Mouse (Mus musculus): ENCODE measurements around the gene Mt1. TPM values are rescaled to one million over a fixed set of nuclear protein-coding genes. Genes with fewer than 3 reads are reported as not detected.
A peak's percentile ranks its signal among the peaks of the same experiment; 100 is the strongest.

Gene Mt1
- polyA plus RNA-seq, 1 experiment from 2014 or later: 582 TPM

DNA sequence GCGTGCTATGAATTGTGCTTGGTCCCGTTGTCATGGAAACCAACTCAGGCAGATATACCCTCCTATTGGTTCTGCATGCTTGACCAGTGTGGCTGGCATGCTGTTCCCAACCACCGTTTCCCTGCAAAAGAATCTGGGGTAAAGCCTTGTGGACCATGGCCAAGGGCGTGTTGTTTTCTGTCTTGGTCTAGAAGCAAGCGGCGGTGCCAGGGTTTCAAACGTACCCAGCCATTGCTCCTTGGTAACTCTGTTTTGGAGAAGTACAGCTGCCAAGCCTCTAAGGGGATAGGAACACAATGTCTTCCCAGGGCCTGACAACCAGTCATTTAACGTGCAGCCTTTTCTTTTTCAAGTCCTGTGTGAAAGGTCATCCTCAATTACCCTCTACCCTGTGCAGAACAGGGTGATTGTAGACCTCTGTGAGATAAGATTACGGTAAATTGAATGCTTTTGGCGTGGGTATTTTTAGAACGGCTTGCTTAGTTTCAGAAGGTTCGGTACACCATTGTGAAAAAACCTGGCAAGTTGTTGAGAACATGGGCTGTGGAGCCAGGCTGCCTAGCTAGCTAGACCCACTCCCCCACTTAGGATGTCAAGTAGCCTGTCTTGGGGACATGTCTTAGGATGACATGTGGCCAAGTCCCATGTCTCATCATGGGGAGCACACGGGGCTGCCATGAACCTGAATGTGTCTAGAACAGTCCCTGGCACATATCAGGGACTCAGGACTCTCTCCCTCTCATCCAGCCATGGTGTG, 10.6 kb downstream of the Mt1 start:
- no peak overlapping the region for H3K27ac ChIP-seq
- no peak overlapping the region for H3K9ac ChIP-seq
- H3K4me3 ChIP-seq (replicated peaks): no peak overlapping the region
- 65% methylated on average over 13 of the region's 13 CpGs for WGBS
- H3K4me2 ChIP-seq: no peak overlapping the region
- H3K9me3 ChIP-seq (replicated peaks): no peaks in the 10 kb centered on the region
- ATAC-seq (replicated peaks; ENCODE audit: low FRiP score): no peak
- H3K36me3 ChIP-seq: no peaks in the 10 kb centered on the region
- H3K27me3 ChIP-seq: peaks cover 32% of the 10 kb centered on the region
- peaks cover 38% of the 10 kb centered on the region for H3K4me1 ChIP-seq

DNA sequence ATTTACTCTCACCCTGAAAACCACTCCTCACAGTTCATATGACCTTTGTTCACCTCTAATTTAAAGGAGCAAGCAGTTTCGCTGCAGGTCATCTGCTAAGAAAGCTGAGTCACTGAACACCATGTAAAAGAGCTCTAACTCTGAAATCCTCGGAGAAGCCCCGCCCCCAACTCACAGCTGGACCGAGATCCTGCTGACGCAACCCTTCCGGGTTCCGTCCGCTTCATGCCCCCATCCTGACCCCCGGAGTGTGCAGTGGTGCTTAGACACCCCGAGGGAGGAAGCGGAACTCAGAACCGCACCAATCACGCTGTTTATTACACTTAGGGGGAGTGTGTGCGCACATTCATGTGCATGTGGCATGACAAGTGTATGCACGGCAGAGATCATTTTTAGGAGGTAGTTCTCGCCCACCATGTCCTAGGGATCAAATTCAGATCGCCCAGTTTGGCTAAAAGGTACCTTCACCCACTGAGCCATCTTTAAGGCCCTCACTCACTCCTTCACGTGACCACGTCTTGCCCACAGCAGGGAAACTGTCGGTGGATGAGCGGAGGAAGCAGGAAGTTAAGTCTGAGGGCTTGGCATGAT, 12.3 kb downstream of the Mt1 start:
- WGBS: 16% methylated on average over 21 of the region's 21 CpGs
- peaks cover 18% of the 10 kb centered on the region for H3K27me3 ChIP-seq
- peak overlapping the region; percentile 63 for H3K4me2 ChIP-seq
- no peaks in the 10 kb centered on the region for H3K36me3 ChIP-seq
- H3K9ac ChIP-seq: no peak overlapping the region
- peaks cover 30% of the 10 kb centered on the region for H3K4me1 ChIP-seq
- H3K27ac ChIP-seq: peak overlapping the region; percentile 11; the same call in 1 of the 2 replicates
- peak; percentile 53 for ATAC-seq (replicated peaks; ENCODE audit: low FRiP score)
- H3K9me3 ChIP-seq (replicated peaks): no peaks in the 10 kb centered on the region
- H3K4me3 ChIP-seq (replicated peaks): peak overlapping the region; percentile 37

DNA sequence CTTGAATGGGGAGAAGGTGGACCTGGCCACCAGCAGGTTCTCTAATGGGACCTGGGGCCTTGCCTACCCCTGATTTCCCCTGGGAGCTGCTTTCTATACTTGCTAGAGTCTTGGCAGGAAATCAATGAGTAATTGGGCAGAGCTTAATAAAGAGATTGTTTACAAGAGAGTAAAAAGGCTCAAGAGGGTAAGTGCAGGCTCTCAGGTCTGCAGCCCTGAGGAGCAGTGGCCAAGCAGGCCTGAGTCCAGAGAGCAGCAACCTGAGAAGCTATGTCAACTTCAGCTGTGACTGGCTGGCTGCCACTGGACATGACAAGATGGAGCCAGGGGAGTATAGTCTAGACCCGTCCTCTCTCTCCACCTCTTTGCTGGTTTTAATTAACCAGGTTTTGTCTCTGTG, 14.0 kb downstream of the Mt1 start:
- Histone ChIP-seq H3K9me3 (replicated peaks) (no peaks in the 10 kb centered on the region), H3K4me3 (replicated peaks) (no peak overlapping the region), H3K36me3 (no peaks in the 10 kb centered on the region), H3K9ac (no peak overlapping the region), H3K27me3 (0 out of 2 replicates have a peak, but pooled peaks cover under 1% of the 10 kb centered on the region), H3K4me1 (peaks cover 15% of the 10 kb centered on the region), H3K4me2 (no peak overlapping the region), H3K27ac (no peak overlapping the region)
- ATAC-seq (replicated peaks; ENCODE audit: low FRiP score): no peak
- WGBS: 79% methylated on average over 1 of the region's 1 CpGs

DNA sequence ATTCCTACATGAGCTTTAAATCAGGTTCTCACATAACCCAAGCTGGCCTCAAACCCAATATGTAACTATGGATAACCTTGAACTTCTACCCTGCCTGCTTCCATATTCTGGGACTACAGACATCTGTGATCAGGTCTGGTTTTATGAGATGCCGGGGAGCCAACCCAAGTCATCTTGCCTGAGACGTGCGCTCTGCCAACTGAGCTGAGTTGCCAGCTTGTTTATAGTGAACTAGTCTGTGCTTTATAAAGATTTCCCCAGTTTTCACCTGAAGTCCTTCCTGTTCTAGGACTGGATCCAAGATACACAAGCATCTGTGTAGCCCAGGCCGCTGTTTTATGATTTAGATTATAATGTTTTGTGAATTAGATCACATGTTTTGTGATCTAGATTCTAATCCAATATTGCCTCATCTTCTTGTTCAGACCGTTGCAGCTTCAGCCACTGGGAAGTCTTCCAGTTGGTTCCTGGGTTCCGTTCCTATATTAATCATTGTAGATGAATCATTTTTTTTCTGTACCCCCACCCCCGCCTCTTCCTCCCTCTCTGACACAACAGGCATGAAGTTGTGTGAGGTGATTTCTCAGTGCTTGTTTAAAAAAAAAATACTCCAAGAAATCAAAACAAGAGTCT, 15.8 kb downstream of the Mt1 start:
- Histone ChIP-seq H3K27me3 (no peaks in the 10 kb centered on the region), H3K4me2 (no peak overlapping the region), H3K4me3 (replicated peaks) (no peak overlapping the region), H3K9me3 (replicated peaks) (no peaks in the 10 kb centered on the region), H3K36me3 (no peaks in the 10 kb centered on the region), H3K27ac (no peak overlapping the region), H3K4me1 (peaks cover 10% of the 10 kb centered on the region), H3K9ac (no peak overlapping the region)
- ATAC-seq (replicated peaks; ENCODE audit: low FRiP score): no peak
- 80% methylated on average over 7 of the region's 7 CpGs for WGBS

DNA sequence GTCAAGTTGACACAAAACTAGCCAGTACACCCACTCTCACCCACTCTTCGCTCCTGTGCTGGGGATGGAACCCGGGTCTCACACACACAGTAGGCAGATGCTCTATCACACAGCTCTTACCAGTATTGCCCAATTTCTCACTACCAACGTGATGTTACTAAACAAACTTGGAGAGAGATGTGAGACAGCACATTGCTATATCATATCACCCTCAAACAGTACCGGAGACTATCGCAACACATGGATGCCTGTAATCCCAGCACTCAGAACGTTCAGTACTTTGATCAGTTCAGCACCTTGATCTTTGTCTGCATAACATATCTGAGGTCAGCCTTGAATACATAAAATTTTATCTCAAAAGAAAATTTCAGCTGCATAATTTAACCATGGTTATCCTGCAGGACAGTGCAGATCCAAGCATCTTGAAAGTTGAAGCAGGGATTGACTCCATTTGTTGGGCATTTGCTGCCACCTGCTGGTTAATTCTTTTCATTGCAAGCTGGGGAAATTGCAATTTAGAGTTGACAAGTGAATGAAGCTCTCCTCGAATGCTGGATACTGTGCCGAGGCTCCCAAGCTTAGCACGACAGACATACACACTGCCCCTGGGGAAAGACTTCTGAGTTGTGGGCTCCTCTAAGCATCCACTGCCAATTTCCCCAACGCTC, 20.5 kb downstream of the Mt1 start:
- no peaks in the 10 kb centered on the region for H3K36me3 ChIP-seq
- no peak overlapping the region for H3K9ac ChIP-seq
- H3K27ac ChIP-seq: no peak overlapping the region
- H3K4me1 ChIP-seq: no peaks in the 10 kb centered on the region
- H3K4me2 ChIP-seq: peak overlapping the region; percentile 40; the same call in 1 of the 2 replicates
- H3K9me3 ChIP-seq (replicated peaks): no peaks in the 10 kb centered on the region
- peak; percentile 33 for ATAC-seq (replicated peaks; ENCODE audit: low FRiP score)
- H3K4me3 ChIP-seq (replicated peaks): no peak overlapping the region
- no peaks in the 10 kb centered on the region for H3K27me3 ChIP-seq
- WGBS: 45% methylated on average over 10 of the region's 10 CpGs

DNA sequence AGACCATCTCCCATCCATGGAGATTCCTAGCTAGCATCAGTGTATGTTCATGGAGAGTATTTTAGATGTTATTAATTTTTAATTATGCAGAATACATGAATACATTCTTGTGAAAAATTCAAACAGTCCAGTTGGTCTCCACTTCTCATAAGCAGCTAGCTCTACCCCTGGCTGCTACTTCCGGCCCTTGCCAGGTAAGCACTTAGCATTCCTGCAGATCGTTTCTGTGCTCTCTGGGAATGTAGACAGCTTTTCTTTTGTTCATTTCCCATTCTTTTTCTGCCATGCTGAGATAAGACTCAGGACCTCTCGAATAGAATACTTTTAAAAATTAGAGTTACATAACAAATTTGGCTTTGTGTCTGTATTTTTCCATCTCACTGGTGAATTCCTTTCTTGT, 25.2 kb downstream of the Mt1 start:
- ATAC-seq (replicated peaks; ENCODE audit: low FRiP score): no peak
- Histone ChIP-seq H3K4me2 (no peak overlapping the region), H3K4me1 (no peaks in the 10 kb centered on the region), H3K9ac (no peak overlapping the region), H3K4me3 (replicated peaks) (no peak overlapping the region), H3K27ac (no peak overlapping the region), H3K27me3 (peaks cover 4% of the 10 kb centered on the region; the same call in 1 of the 2 replicates), H3K9me3 (replicated peaks) (no peaks in the 10 kb centered on the region), H3K36me3 (no peaks in the 10 kb centered on the region)
- WGBS: 72% methylated on average over 3 of the region's 3 CpGs

DNA sequence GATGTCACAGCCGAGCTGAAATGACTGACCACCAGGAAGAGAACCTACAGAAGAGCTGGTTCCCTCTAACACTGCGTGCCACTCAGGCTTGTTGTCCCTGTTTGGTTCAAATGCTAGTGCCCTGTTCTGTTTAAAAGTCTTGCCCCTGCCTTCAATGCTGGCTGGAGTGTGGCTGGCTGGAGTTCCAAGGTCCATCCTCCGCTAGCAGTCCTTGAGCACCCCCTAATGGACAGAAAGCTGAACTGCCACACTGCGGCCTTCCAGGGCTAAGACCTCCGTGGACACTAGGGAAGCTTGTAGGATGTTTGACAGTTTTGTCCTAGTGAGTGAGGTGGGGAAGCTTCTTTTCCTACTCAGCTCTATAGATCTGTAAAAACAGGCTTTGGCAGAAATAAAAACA, 26.9 kb downstream of the Mt1 start:
- 17% methylated on average over 5 of the region's 5 CpGs for WGBS
- H3K9ac ChIP-seq: no peak overlapping the region
- H3K27ac ChIP-seq: no peak overlapping the region
- H3K9me3 ChIP-seq (replicated peaks): no peaks in the 10 kb centered on the region
- H3K4me1 ChIP-seq: no peaks in the 10 kb centered on the region
- no peaks in the 10 kb centered on the region for H3K36me3 ChIP-seq
- no peak overlapping the region for H3K4me2 ChIP-seq
- ATAC-seq (replicated peaks; ENCODE audit: low FRiP score): no peak; the same call in 1 of the 2 replicates
- H3K27me3 ChIP-seq: peaks cover 4% of the 10 kb centered on the region; the same call in 1 of the 2 replicates
- no peak overlapping the region for H3K4me3 ChIP-seq (replicated peaks)

DNA sequence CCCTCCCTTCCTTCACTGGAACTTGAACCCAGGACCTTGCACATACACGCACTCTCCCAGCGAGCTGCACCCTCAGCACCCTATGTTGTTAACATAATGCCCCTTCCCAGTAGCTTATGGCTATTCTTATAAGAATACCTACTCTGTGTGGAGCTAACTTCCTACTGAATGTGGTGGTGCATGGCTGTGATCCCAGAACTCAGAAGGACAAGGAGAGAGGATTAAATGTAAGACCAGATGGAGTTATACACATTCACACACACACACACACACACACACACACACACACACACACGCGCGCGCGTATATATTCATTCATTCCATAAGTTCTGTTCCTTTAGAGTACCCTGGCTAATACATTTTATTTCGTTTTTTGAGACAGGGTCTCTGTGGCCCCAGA, 27.4 kb downstream of the Mt1 start:
- WGBS: 80% methylated on average over 8 of the region's 8 CpGs
- no peak for ATAC-seq (replicated peaks; ENCODE audit: low FRiP score)
- Histone ChIP-seq H3K27me3 (peaks cover 4% of the 10 kb centered on the region; the same call in 1 of the 2 replicates), H3K4me1 (no peaks in the 10 kb centered on the region), H3K27ac (no peak overlapping the region), H3K4me2 (no peak overlapping the region), H3K9me3 (replicated peaks) (no peaks in the 10 kb centered on the region), H3K9ac (no peak overlapping the region), H3K4me3 (replicated peaks) (no peak overlapping the region), H3K36me3 (no peaks in the 10 kb centered on the region)

DNA sequence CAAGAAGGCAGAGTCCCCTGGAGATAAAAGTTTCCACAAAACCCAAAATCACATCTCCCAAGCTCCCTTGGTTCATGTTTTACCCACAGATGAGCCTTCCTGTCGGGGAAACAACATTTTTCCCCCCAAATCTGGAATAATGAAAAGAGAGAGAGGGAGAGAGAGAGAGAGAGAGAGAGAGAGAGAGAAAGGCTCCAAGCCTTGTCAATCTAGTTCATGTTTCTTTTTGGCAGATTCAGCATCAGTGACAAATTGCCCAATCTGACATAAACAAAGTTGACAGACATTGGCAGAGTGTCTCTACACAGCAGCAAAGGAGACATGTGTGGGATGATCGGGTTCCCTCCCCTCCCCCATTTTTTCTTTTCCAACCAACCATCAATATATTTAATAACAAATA, 28.6 kb downstream of the Mt1 start:
- peaks cover 4% of the 10 kb centered on the region; the same call in 1 of the 2 replicates for H3K27me3 ChIP-seq
- H3K4me1 ChIP-seq: no peaks in the 10 kb centered on the region
- no peaks in the 10 kb centered on the region for H3K9me3 ChIP-seq (replicated peaks)
- no peak overlapping the region for H3K4me2 ChIP-seq
- no peak overlapping the region for H3K9ac ChIP-seq
- ATAC-seq (replicated peaks; ENCODE audit: low FRiP score): no peak
- H3K4me3 ChIP-seq (replicated peaks): no peak overlapping the region
- H3K27ac ChIP-seq: no peak overlapping the region
- WGBS: 70% methylated on average over 2 of the region's 2 CpGs
- no peaks in the 10 kb centered on the region for H3K36me3 ChIP-seq

DNA sequence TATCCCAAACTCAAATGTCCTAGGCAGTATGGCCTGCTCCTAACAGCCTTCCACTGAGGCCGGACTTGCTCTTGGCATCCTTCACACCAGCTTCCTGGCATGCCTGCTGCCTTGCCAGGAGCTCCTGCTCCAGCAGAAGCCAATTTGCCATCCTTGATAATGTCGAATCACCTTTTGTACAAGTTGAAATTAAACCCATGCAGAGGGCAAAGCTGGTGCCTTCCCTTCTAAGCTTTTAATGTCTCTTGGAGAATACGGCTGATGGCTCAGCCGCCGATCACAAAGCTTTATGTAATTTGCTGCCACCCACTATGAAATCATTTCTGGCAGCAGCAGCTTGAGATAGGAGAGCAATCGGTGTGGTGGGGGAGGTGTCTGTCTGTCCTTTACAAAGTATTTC, 30.8 kb downstream of the Mt1 start:
- Histone ChIP-seq H3K27me3 (peaks cover 4% of the 10 kb centered on the region; the same call in 1 of the 2 replicates), H3K27ac (no peak overlapping the region), H3K9ac (no peak overlapping the region), H3K36me3 (no peaks in the 10 kb centered on the region), H3K4me2 (no peak overlapping the region), H3K4me3 (replicated peaks) (no peak overlapping the region), H3K4me1 (0 out of 2 replicates have a peak, but pooled peaks cover 4% of the 10 kb centered on the region), H3K9me3 (replicated peaks) (no peaks in the 10 kb centered on the region)
- no peak for ATAC-seq (replicated peaks; ENCODE audit: low FRiP score)
- WGBS: 82% methylated on average over 6 of the region's 6 CpGs

DNA sequence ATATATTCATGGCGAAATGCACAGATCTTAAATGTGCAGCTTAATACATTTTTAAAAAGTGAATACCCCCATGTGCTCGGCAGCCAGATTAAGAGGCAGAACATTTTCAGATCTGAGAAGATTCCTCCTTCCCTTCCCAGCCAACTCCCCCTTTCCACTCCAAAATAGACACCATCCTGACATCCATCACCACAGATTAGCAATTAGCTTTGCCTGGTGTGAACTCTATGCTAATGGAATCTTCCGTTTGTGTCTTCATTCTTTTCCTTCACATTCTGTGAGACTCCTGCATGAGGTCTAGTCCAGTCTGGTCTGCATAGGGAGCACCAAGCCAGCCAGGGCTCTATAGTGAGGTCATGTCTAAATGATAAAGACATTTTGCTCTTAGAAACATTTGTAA, 31.3 kb downstream of the Mt1 start:
- Histone ChIP-seq H3K4me1 (peaks cover 8% of the 10 kb centered on the region), H3K27ac (no peak overlapping the region), H3K36me3 (no peaks in the 10 kb centered on the region), H3K4me2 (no peak overlapping the region), H3K9me3 (replicated peaks) (no peaks in the 10 kb centered on the region), H3K4me3 (replicated peaks) (no peak overlapping the region), H3K9ac (no peak overlapping the region), H3K27me3 (peaks cover 4% of the 10 kb centered on the region; the same call in 1 of the 2 replicates)
- ATAC-seq (replicated peaks; ENCODE audit: low FRiP score): no peak
- WGBS: 75% methylated on average over 3 of the region's 3 CpGs

DNA sequence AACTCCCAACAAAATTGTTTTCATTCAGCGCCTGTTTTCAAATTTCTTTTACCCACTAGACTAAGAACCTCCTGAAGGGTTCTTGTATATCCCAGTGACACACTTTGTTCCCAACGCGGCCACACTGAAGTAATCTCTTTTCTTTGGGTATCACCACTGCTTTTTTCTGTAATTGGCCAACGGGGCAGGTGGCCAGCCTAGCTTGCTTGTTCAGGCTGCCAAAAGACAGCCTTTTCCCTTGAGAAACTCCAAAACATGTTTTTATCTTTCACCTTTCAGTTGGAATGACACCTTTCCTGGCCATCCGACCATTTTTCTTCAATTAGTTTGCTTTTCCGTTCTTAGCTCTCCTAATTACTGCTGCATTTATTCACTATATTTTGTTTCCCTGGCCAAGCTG, 34.9 kb downstream of the Mt1 start:
- Histone ChIP-seq H3K27ac (no peak overlapping the region), H3K4me3 (replicated peaks) (peak overlapping the region; percentile 95), H3K4me2 (peak overlapping the region; percentile 81), H3K9ac (0 out of 2 replicates have a peak overlapping the region, but pooled peaks have one; percentile 12), H3K27me3 (no peaks in the 10 kb centered on the region), H3K4me1 (peaks cover 19% of the 10 kb centered on the region), H3K36me3 (no peaks in the 10 kb centered on the region), H3K9me3 (replicated peaks) (no peaks in the 10 kb centered on the region)
- WGBS: 66% methylated on average over 6 of the region's 6 CpGs
- no peak for ATAC-seq (replicated peaks; ENCODE audit: low FRiP score)

Measured in kidney, embryonic 15.5 days (tissue).